Mouse (Mus musculus) cerebellum, adult 11 months (tissue): ENCODE results near the gene Xylt2.
"Not testable (repeated sequence)": the region's sequence is repeated elsewhere in the genome, so short reads cannot be mapped to it uniquely, and the experiment has no call there.

Source experiments
- DNase-seq: peaks from one replicate; pipeline ENCODE4 v3.0.0; 2022

The Xylt2 gene

GRCm38 (mm10) chr11:94676754-94677606, at the start of gene Xylt2:
TSS of gene Xylt2 (minus strand) at chr11:94677515.
- DNase-seq, result peak; percentile 90

DNA sequence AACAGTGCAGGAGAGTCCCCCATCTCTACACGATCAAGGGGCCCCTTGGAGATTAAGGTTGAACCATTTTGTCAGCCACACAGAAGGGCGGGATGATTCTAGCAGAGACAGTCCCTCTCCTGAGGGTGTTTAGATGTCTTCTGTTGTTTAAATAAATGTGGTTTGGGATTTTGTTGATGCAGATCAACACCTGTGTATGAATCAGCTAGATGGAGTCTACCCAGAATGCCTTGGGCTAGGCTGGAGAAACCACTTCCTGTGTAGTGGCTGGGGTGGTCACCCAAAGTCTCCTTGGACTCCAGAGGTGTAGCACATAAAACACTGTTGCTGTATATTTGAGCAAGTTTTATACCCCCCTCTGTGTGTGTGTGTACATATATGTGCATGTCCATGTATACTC, 41.9 kb upstream of the Xylt2 start:
- no peak for DNase-seq

- no peak for DNase-seq
Measured at GRCm38 (mm10) chr11:94718113-94718909, 41.0 kb upstream of the Xylt2 start.

- DNase-seq, result no peak
Measured at GRCm38 (mm10) chr11:94717239-94717638, 39.9 kb upstream of the Xylt2 start.

GRCm38 (mm10) chr11:94716754-94717153, 39.4 kb upstream of the Xylt2 start:
- DNase-seq, result peak; percentile 6

DNA sequence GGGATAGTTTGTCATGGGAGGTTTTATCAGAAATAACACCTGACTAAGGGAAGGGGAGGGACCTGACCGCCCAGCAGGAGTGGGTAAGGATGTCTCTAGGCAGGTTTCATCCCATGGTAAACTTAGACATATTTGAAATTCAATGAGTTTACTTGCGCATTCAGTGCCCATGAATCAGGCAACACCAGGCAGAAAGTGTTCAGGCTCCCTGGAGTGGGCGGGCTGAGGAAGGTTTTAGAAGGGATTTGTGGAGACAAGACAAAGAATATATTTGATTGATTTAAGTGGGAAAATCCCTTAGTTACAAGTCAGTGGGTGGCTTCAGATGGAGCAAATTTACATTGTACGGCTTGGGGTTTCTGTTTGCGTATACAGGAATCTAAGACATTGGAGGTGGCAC, 38.3 kb upstream of the Xylt2 start:
- DNase-seq, result no peak

DNA sequence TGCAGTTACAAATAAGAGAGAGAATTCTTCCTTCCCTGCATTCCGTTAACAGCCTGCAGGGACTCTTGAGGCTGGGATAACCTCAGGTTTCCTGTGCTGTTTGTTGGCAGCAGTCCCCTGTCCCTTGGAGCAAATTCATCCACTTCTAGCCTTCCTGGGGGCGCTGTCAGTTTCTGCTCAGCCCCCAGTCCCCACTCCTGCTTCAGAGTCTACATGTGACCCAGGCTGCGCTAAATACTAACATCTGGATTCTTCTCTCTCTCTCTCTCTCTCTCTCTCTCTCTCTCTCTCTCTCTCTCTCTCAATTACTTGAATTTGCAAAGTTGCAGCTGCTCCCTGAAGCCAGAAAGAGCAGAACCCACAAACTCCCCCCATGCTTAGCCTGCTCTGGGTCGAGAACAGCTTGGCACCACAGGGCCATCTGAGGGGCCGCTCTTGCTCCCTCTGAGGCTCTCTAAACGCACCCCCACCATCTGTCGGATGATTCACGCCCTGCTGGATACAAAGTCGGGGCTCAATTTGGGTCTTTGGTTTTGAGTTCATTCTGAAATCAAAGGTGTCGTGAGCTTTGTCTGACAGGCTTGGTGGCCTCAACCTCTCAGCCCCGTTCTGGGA, 36.0 kb upstream of the Xylt2 start:
- no peak for DNase-seq

GRCm38 (mm10) chr11:94704472-94704871, 27.2 kb upstream of the Xylt2 start, which contains the start of gene Gm11541:
TSS of gene Gm11541 (minus strand) at chr11:94704499.
- DNase-seq, result no peak

DNA sequence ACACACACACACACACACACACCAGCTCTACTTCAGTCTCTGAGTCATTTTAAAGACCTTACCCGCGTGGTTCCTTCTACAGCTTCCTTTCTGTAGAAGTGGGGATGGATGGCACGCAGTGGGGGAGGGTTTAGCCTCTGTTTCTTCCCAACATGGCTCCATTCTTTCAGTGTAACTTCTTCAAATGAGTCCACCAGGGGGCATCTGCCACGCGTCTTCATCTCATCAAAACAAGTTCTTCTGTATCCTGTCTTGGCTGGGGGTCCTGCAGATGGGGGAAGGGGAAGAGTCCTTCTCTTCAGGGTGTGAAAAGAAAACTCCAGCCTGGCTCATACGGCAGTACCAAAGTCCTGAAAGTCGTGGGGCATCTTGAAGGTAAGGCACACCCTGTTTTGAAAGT, 26.7 kb upstream of the Xylt2 start:
- DNase-seq, result no peak

DNA sequence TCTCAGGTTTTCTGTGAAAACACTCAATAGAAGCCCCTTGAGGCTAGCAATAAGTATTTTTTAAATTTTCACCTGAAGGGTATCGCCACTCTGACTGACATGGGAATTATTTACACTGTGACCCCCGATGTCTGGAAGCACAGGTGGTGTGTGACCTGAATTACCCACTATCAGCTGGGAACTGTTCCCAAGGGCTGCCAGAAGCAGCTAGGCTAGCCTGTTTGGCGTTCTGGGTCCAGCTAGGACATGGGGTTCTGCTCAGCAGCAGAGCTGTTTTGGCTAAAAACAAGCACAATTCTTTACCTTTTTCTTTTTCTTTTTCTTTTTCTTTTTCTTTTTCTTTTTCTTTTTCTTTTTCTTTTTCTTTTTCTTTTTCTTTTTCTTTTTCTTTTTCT, 24.9 kb upstream of the Xylt2 start:
- DNase-seq, result no peak

DNA sequence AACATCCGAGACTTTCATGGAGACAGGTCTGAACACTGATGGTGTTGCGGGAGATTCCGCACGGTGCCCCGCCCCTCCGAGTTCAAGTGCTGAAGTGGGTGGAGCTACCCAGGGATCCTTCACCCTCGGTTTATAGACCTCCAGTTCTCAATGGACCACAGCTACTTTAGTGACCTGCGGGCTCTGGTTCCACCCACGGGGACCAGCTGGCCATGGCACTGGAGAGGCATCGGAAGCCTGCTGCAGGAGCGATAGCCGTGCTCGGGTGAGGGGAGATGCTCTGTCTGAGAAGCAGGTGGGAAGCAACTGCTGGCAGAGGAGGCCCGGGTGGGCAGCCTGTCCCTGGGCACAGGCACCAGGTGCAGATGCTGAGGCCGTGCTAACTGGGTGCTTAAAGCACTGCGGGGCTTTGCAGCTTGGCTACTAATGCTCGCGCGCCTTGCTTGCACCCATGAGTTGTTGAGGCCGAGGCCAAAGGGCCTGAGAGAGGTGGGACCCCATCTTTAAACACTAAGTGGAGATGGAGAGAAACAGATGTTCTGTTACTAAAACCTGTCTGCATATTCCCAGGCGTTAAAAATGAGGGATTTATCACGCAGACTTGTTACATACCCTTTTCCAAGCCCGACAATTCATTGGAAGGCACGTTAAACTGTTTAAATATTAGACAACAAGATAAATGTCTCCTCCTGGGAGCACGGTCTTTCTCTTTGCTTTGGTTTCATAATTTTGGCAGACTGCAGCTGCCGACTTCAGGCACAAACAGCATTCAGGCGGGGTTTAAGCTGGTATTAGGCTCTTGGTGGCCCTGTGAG, 24.3 kb upstream of the Xylt2 start:
- no peak for DNase-seq

- no peak for DNase-seq
Measured at GRCm38 (mm10) chr11:94699399-94699798, 22.1 kb upstream of the Xylt2 start.

DNA sequence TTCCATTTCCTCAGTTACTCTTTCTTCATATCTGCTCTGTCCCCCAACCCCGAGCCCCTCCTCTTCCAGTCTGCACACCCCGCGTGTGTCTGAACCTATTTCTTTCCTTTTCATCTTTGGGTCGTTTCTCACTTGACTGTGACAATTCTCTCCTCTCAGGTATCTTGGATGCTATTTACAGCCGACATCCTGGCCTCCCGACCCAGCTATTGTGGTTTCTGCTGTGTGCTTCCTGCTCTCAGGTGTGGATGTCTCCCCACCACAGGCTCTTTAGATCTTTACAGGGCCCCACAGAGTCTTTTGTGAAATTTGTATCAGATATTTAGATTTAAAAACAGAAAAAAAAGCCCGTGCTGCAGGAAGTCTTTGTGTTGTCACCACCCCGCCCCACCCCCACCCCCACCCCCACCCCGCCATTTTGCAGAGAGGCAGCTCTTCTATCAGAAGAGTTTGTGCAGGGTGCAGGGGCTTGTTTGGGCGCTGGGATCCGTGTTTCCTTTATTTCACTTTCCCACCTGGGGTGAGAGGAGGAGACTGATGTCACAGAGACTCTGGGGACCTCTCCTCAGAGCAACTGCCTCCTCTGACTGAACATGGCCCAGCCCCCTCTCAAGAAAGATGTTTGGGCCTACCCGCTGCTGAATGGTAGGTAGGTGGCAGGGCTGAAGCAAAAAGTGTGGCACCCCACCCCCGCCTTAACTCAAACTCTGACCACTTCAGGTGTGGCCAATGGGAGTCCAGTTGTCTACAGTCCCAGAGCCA, 20.6 kb upstream of the Xylt2 start:
- no peak for DNase-seq

DNA sequence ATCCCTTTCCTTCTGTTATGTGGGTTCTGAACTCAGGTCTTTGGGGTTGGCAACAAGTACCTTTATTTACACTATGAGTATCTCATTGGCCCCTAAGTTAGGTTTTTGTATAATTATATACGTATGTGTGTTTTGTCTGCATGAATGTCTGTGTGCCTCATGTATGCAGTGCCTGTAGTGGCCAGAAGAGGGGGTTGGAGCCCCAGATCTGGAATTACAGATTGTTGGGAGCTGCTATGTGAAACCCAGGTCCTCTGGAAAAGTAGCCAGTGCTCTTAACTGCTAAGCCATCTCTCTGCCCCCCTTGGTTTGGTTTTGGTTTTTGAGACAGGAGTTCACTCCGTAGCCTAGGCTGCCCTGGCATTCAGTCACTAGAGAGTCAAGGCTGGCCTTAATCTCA, 19.8 kb upstream of the Xylt2 start:
- no peak for DNase-seq

- no peak for DNase-seq
Measured at GRCm38 (mm10) chr11:94695508-94695907, 18.2 kb upstream of the Xylt2 start.

GRCm38 (mm10) chr11:94692502-94692901, 15.2 kb upstream of the Xylt2 start:
- not testable (repeated sequence) for DNase-seq

GRCm38 (mm10) chr11:94687178-94687577, 9.9 kb upstream of the Xylt2 start:
- DNase-seq, result no peak

DNA sequence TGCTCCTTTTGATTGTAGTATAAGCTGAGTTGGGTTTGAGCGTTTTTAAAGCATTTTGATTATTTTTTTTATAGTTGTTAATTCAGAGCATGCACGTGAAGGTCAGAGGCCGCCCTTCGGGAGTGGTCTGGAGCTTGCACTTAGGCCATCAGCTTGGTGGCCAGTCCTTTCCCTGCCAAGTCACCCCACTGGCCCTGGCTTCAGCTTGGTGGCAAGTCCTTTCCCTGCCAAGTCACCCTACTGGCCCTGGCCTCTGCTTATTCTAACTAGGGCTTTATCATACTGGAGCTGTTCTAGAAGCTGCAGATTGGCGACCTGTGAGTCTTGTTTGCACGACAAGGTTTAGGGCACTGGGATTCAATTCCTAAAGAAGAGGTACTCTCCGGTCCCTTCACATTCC, 5.1 kb upstream of the Xylt2 start:
- no peak for DNase-seq

DNA sequence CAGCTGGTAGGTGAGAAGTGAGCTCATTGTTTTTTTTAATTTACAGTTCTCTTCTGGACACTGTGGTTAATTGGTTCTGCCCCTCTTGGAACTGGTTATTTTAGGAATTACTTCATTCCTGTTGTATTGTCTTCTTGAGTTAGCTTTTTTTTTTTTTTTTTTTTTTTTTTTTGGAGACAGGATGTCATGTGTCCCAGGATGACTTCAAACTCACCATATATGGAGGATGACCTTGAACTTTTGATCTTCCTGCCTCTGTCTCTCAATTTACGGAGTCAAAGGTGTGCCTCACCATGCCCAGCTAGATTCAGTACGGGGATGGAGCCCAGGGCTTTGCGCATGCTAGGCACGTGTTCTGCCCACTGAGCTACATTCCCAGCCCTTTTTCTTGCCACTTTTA, 4.3 kb upstream of the Xylt2 start:
- no peak for DNase-seq

GRCm38 (mm10) chr11:94680639-94681038, 3.3 kb upstream of the Xylt2 start:
- no peak for DNase-seq

GRCm38 (mm10) chr11:94677607-94678145, 361 bp upstream of the Xylt2 start:
- no peak for DNase-seq

DNA sequence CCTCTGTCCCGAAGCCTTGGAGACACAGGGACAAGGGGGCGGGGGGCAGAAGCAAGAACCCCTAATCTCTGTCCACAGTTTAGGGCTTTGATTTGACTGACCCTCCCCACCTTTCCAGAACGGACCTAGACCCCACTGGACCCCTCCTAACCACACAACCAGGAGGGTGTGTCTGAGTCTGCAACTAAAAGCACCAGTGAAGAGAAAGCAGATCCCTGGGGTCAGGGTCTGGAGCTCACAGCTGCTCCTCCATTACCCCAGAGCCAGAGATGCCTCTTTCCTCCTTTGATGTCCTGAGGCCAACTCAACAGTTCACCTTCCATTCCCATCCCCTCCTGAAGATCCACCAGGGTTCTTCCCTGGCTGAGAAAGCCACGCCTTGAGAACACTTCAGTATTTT, 1.0 kb downstream of the Xylt2 start:
- DNase-seq, result no peak
